In the genomic region with DNA sequence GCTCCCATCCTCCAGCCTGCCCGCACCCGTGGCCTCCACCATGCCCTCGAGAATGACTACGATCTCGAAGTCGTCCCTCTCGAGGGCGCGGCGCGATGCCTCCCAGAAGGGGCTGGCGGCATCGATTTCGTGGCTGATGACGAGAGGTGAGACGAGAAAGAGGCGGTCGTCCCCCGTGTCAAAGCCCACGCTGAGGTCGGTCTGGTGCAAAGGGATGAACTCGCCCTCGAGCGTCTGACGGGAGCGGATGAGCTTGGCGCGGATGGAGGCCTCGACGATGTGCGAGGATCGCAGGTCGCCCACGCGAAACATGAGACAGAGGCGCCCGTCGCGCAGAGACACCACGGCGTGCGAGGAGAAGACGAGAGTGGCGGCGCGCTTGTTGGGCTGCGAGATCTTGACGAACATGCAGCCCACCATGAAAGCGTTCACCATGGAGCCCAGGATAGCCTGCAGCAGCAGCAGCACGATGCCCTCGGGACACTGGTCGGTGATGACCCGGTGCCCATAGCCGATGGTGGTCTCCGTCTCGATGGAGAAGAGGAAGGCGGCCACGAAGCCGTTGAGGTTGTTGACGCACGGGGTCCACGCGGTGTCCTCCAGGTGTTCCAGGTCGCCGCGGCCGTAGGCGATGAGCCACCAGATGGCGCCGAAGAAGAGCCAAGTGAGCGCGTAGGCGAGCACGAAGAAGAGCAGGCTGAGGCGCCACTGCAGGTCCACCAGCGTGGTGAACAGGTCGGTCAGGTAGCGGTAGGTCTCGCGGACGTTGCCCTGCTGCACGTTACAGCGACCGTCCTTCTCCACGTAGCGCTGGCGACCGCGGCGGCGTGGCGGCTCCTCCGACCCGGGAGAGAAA, we compare ENCODE assay signal across 8 mouse cellular contexts. TPM values are rescaled to one million over a fixed set of nuclear protein-coding genes. Genes with fewer than 3 reads are reported as not detected.
DNase-seq lines count a peak whose midpoint lies in the region; ATAC-seq lines count a peak whose summit lies in the region.

No protein-coding gene starts in this region.

- peak; percentile 56 for ATAC-seq in activated CD4-positive, CD25-positive, alpha-beta regulatory T cell, adult 4 months

- DNase-seq in CD4-positive, CD25-positive, alpha-beta regulatory T cell, adult 2 months (ENCODE audit: low read depth, low spot score): peak; percentile 86
- peak; percentile 49 for DNase-seq in embryo, embryonic 11.5 days (ENCODE audit: low read depth, low spot score)
- peak; percentile 65 to 71 for DNase-seq in heart, postnatal 14 days
- DNase-seq in kidney, postnatal 36 days: peak; percentile 82 to 90
- peak; percentile 71 for DNase-seq in lung, postnatal 25 days (ENCODE audit: low spot score)
- DNase-seq in right cerebral cortex, adult 2 months (ENCODE audit: low spot score in 2 of 2): peak; percentile 67 to 79
- DNase-seq in urinary bladder, postnatal 14 days (ENCODE audit: low spot score): peak; percentile 83

- intact Hi-C loops in heart, postnatal 14 days (cut with DNase I): no loop called here

RNA-seq across cellular contexts. Expression of gene Kcnj9, which starts 3.2 kb away (rescaled TPM):
- polyA plus RNA-seq in activated CD4-positive, CD25-positive, alpha-beta regulatory T cell, adult 4 months (2017; shearing (Covaris generic)): under 1 TPM in 1 of 2 experiments, not detected in 1; 0.08 TPM
- not detected for total RNA-seq in heart, postnatal 14 days (2021)

RNA-seq across cellular contexts. Expression of gene Kcnj10, which starts 15.1 kb away (rescaled TPM):
- polyA plus RNA-seq in activated CD4-positive, CD25-positive, alpha-beta regulatory T cell, adult 4 months (2017; shearing (Covaris generic)): under 1 TPM in 1 of 2 experiments, not detected in 1; 0.15 TPM
- total RNA-seq in heart, postnatal 14 days (2021): under 1 TPM; 0.10 to 0.22 TPM

RNA-seq across cellular contexts. Expression of gene Atp1a2, which starts 28.0 kb away (rescaled TPM):
- polyA plus RNA-seq in activated CD4-positive, CD25-positive, alpha-beta regulatory T cell, adult 4 months (2017; shearing (Covaris generic)): under 1 TPM; 0.08 to 0.12 TPM
- total RNA-seq in heart, postnatal 14 days (2021): 100 to 1,000 TPM; 448 to 458 TPM

RNA-seq across cellular contexts. Expression of gene Pigm, which starts 50.4 kb away (rescaled TPM):
- 1 to 10 TPM; 5.6 to 7.3 TPM for polyA plus RNA-seq in activated CD4-positive, CD25-positive, alpha-beta regulatory T cell, adult 4 months (2017; shearing (Covaris generic))
- 1 to 10 TPM; 6.4 to 7.1 TPM for total RNA-seq in heart, postnatal 14 days (2021)

Comparison
In these comparisons a context has a peak if more than half of its experiments do, and no peak if none do; other contexts are left out.
1. Peak in every context shown above with its lines: DNase-seq and ATAC-seq.